Mouse (Mus musculus) kidney, embryonic 14.5 days (tissue): Measurements from ENCODE around the gene Nlrc5. TPM values are rescaled to one million over a fixed set of nuclear protein-coding genes. Genes with fewer than 3 reads are reported as not detected.

ENCODE experiments used
- ATAC-seq: fragments of 200-750 bp; cut with Nextera tagmentation; 2 replicates; pipeline ENCODE4 v1.8.0; 2017; ENCODE audit warnings: moderate number of reproducible peaks, mild to moderate bottlenecking, moderate TSS enrichment, moderate library complexity; ENCODE audit not compliant: low FRiP score, low TSS enrichment
- H3K27ac ChIP-seq: fragments of 300-500 bp; sonication (generic); 2 replicates; pipeline ENCODE4 v1.5.1; 2014; ENCODE audit warnings: low read depth, mild to moderate bottlenecking, low read length, moderate library complexity, mixed read lengths
- H3K27me3 ChIP-seq: fragments of 300-500 bp; sonication (generic); 2 replicates; pipeline ENCODE4 v1.6.1; 2014; ENCODE audit warnings: mild to moderate bottlenecking, low read length; ENCODE audit not compliant: control insufficient read depth, insufficient read depth
- H3K36me3 ChIP-seq: fragments of 300-500 bp; sonication (generic); 2 replicates; pipeline ENCODE4 v1.6.1; 2014; ENCODE audit warnings: low read length, mixed read lengths; ENCODE audit not compliant: control insufficient read depth, insufficient read depth
- H3K4me1 ChIP-seq: fragments of 300-500 bp; sonication (generic); 2 replicates; pipeline ENCODE4 v1.6.1; 2014; ENCODE audit warnings: low read length, mixed read lengths; ENCODE audit not compliant: control insufficient read depth, insufficient read depth
- H3K4me2 ChIP-seq: fragments of 300-500 bp; sonication (generic); replicated peaks from 2 replicates; pipeline ENCODE4 v1.6.1; 2014; ENCODE audit warnings: low read depth, mild to moderate bottlenecking, low read length
- H3K4me3 ChIP-seq: fragments of 300-500 bp; sonication (generic); 2 replicates; pipeline ENCODE4 v1.5.1; 2014; ENCODE audit warnings: mild to moderate bottlenecking, low read length
- H3K9ac ChIP-seq: fragments of 300-500 bp; sonication (generic); 2 replicates; pipeline ENCODE4 v1.6.1; 2014; ENCODE audit warnings: low read depth, mild to moderate bottlenecking, low read length, moderate library complexity
- H3K9me3 ChIP-seq: fragments of 300-500 bp; sonication (generic); 2 replicates; pipeline ENCODE4 v1.6.1; 2016; ENCODE audit warnings: low read length; ENCODE audit not compliant: control insufficient read depth
- WGBS: fragments of 180-500 bp; shearing (Covaris S2); extraction: QIAGEN DNeasy Blood & Tissue Kit; methylation state at CpG from one replicate; pipeline ENCODE4 v1.1.7; 2014; 5-methylcytosine and 5-hydroxymethylcytosine counted together
- polyA plus RNA-seq: library from polyadenylated mRNA; unstranded; fragments of >200 nt; fragmentation: Nextera tagmentation; extraction: Ambion mirVana; gene quantifications from 2 replicates; pipeline ENCODE4 v1.2.1, GENCODE M21; 2014

Nlrc5 gene
- polyA plus RNA-seq, 1 experiment from 2014 or later, result 0.70 TPM

- peak within 1 kb of the TSS; percentile 76 for H3K9ac ChIP-seq
- no peaks in the 10 kb centered on the region for H3K9me3 ChIP-seq
- H3K27me3 ChIP-seq, result peaks cover 17% of the 10 kb centered on the region
- peak within 1 kb of the TSS; percentile 69 for H3K4me3 ChIP-seq
- H3K4me2 ChIP-seq, result peak within 1 kb of the TSS; percentile 96
- peak; percentile 90 for ATAC-seq
- H3K27ac ChIP-seq, result no peak within 1 kb of the TSS
- H3K4me1 ChIP-seq, result peaks cover 4% of the 10 kb centered on the region
- H3K36me3 ChIP-seq, result no peaks in the 10 kb centered on the region
- WGBS, result 3% methylated on average over 33 of the region's 81 CpGs
These were observed 98.9 kb downstream of the Nlrc5 start, which contains the start of gene Cpne2 for GRCm38 (mm10) chr8:94532873-94533671. Gene Cpne2 (plus strand): TSS chr8:94532990.

GRCm38 (mm10) chr8:94534612-94535011, 100.5 kb downstream of the Nlrc5 start:
- H3K4me2 ChIP-seq, result no peak overlapping the region

DNA sequence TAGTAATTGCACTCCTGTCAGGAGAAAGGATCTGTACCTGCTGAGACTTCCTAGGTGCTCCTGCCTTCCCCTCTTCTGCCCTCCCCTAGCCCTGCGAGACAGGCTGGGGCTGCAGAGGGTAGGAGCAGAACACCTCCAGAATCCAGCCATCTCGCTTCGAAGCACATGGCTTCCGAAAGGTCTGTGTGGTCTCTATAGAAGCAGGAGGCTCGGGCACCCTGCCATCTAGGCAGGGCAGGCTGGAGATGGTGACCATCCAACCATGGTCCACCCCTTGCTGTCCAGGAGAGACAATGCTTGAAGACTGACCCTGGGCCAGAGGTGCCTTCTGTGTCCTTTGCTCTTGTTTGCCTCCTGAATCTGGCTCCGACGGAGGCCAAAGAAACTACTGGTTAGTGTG, 101.5 kb downstream of the Nlrc5 start:
- peaks cover 17% of the 10 kb centered on the region for H3K27me3 ChIP-seq
- 84% methylated on average over 7 of the region's 7 CpGs for WGBS

More at GRCm38 (mm10) chr8:94534612-94535011, 100.5 kb downstream of the Nlrc5 start:
- H3K27me3 ChIP-seq, result peaks cover 17% of the 10 kb centered on the region
- no peak overlapping the region for H3K9ac ChIP-seq
- H3K4me3 ChIP-seq, result no peak overlapping the region
- H3K4me1 ChIP-seq, result peaks cover 4% of the 10 kb centered on the region
- 38% methylated on average over 4 of the region's 4 CpGs for WGBS
- H3K9me3 ChIP-seq, result no peaks in the 10 kb centered on the region
- H3K27ac ChIP-seq, result no peak overlapping the region
- H3K36me3 ChIP-seq, result no peaks in the 10 kb centered on the region
- no peak for ATAC-seq

GRCm38 (mm10) chr8:94537456-94537855, 103.3 kb downstream of the Nlrc5 start:
- no peak overlapping the region for H3K4me2 ChIP-seq
- H3K27ac ChIP-seq, result no peak overlapping the region
- no peak for ATAC-seq
- peaks cover 17% of the 10 kb centered on the region for H3K27me3 ChIP-seq
- H3K4me3 ChIP-seq, result no peak overlapping the region
- H3K9me3 ChIP-seq, result no peaks in the 10 kb centered on the region
- no peak overlapping the region for H3K9ac ChIP-seq
- peaks cover 4% of the 10 kb centered on the region for H3K4me1 ChIP-seq
- H3K36me3 ChIP-seq, result no peaks in the 10 kb centered on the region
- 87% methylated on average over 2 of the region's 2 CpGs for WGBS

More for the DNA sequence above, 101.5 kb downstream of the Nlrc5 start:
- Histone ChIP-seq H3K36me3 (no peaks in the 10 kb centered on the region), H3K4me3 (no peak overlapping the region), H3K4me2 (no peak overlapping the region), H3K27ac (no peak overlapping the region), H3K4me1 (peaks cover 4% of the 10 kb centered on the region), H3K9me3 (no peaks in the 10 kb centered on the region), H3K9ac (no peak overlapping the region)
- no peak for ATAC-seq

DNA sequence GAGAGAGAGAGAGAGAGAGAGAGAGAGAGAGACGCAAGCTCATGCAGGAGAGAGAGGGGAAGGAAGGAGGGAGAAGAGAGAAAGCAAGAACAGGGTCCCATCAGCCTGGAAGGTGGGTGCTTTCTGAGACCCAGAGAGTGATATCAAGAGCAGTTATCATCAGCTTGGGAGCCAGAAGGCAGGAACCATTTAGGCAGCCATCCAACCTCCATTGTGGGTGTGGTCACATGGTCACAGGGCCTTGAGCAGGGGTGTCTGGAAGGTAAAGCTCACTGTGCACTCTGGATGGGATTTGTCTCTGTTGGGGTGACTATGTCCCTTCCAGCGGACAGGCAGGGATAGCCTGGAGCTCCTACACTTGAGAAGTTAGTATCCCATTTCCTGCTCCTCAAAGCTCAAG, 105.9 kb downstream of the Nlrc5 start:
- Histone ChIP-seq H3K27me3 (no peaks in the 10 kb centered on the region), H3K9ac (no peak overlapping the region), H3K9me3 (no peaks in the 10 kb centered on the region), H3K4me1 (no peaks in the 10 kb centered on the region), H3K27ac (no peak overlapping the region), H3K4me2 (no peak overlapping the region), H3K4me3 (no peak overlapping the region), H3K36me3 (no peaks in the 10 kb centered on the region)
- WGBS, result 94% methylated on average over 2 of the region's 2 CpGs
- ATAC-seq, result no peak

DNA sequence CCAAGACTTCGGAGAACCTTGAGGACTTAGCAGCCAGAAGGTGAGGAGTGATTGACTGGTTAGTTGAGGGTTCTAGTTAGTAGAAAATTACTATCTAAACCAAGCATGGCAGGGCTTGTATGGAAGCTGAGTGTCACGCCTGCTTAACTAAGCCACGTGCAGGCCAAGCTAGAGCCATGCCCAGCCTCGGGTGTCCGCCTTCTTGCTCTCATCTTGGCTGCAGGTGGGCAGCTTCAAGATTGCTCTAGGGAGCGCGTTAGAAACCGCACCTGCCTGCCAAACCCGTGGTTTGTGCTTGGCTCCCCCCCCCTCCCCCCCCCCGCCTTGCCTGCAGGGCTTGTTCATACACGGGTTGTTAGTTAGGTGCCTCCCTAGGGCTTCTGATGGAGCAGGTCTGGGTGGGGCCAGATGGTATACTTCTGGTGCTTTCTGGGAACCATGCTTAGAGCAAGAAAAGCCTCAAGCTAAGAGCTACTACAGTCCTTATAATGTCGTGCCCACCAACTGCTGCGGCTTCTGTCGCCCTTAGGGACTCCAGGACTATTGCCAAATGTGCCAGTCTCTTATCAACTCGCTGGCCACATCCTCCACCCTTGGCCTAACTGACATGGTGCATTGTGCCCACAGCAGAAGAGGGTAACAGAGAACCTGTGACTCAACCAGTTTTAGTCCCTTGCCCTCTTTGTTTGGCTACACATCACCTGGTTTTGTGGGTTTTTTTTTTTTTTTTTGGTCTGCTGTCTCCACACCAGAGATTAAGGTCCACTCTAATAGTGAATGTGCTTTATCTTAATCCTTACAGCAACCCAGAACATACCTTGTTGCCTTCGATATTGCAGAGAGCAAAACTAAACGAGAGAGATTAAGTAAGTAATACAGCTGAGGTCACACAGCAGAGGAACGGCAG, 107.0 kb downstream of the Nlrc5 start:
- Histone ChIP-seq H3K4me1 (no peaks in the 10 kb centered on the region), H3K9ac (no peak overlapping the region), H3K9me3 (no peaks in the 10 kb centered on the region), H3K4me3 (no peak overlapping the region), H3K27me3 (no peaks in the 10 kb centered on the region), H3K36me3 (no peaks in the 10 kb centered on the region), H3K4me2 (no peak overlapping the region), H3K27ac (no peak overlapping the region)
- WGBS, result 68% methylated on average over 18 of the region's 18 CpGs
- no peak for ATAC-seq

DNA sequence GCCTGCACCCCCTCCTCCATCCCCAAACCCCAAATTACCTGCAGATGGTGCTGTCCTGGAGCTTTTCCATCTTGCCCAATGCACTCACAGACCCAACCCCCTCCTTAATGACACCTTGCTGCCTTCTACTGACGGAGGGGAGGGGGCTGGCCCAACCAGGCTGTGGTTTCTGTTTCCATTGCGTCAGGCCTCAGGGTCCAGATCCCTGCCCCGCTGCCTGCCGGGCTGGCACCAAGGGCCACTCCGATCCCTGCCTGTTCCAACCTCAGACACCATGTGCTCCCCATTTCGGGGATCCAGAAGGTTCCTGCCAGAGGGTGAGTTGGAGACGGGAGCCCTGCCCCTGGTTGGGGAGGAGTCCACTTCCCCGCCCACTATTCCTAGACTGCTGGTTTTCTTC, 109.8 kb downstream of the Nlrc5 start:
- WGBS, result 57% methylated on average over 8 of the region's 8 CpGs
- no peaks in the 10 kb centered on the region for H3K36me3 ChIP-seq

DNA sequence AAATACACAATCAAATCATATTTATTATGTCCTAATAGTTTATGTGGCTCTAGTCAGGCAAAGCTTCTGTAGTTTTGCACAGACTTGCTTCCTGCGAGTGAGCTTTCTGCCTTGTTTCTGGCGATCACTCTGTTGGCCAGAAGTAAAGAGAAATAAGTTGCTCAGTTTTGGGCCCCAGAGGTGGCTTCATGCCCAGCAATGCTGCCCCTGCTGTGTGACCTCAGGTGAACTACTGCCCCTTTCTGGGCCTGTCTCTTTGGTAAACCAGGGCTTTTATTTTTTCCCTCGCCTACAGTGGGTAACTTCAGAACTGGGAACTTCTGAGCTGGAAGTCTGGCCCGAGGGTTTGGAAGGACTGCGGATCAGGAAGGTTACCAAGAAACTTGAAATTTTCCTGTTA, 114.9 kb downstream of the Nlrc5 start:
- 82% methylated on average over 5 of the region's 5 CpGs for WGBS

More for the DNA sequence above, 109.8 kb downstream of the Nlrc5 start:
- no peaks in the 10 kb centered on the region for H3K4me1 ChIP-seq
- no peak overlapping the region for H3K4me2 ChIP-seq
- ATAC-seq, result no peak
- no peak overlapping the region for H3K27ac ChIP-seq
- H3K9me3 ChIP-seq, result no peaks in the 10 kb centered on the region
- H3K27me3 ChIP-seq, result no peaks in the 10 kb centered on the region
- H3K4me3 ChIP-seq, result no peak overlapping the region
- no peak overlapping the region for H3K9ac ChIP-seq

DNA sequence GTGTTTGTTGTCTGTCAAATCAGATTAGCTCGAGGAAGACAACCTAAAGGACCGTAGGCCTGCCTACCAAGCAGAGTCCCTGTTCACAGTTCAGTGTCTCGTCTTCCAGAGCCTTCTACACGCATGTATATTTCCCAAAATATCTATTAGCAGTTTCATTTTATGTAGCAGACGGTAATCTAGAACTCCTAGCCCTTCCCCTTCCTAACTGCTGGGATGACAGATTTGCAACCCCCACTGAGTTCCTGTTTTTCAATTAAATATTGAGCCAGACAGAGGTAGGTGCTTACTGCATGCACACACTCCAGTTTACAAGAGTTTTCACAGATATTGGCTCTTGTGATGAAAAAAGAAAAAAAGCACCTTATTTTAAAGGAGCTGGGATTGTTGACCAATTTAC, 115.3 kb downstream of the Nlrc5 start:
- Histone ChIP-seq H3K27ac (no peak overlapping the region), H3K4me3 (no peak overlapping the region), H3K36me3 (no peaks in the 10 kb centered on the region), H3K9ac (no peak overlapping the region), H3K4me1 (no peaks in the 10 kb centered on the region), H3K4me2 (no peak overlapping the region), H3K27me3 (no peaks in the 10 kb centered on the region), H3K9me3 (no peaks in the 10 kb centered on the region)
- 70% methylated on average over 5 of the region's 5 CpGs for WGBS
- ATAC-seq, result no peak

More for the DNA sequence above, 114.9 kb downstream of the Nlrc5 start:
- ATAC-seq, result no peak
- H3K4me1 ChIP-seq, result no peaks in the 10 kb centered on the region
- no peak overlapping the region for H3K9ac ChIP-seq
- H3K36me3 ChIP-seq, result no peaks in the 10 kb centered on the region
- H3K9me3 ChIP-seq, result no peaks in the 10 kb centered on the region
- no peak overlapping the region for H3K4me2 ChIP-seq
- no peak overlapping the region for H3K27ac ChIP-seq
- no peak overlapping the region for H3K4me3 ChIP-seq
- no peaks in the 10 kb centered on the region for H3K27me3 ChIP-seq
